Mouse (Mus musculus): ENCODE results near the gene Diaph2.

- TF ChIP-seq CTCF (IDR thresholded peaks at IDR 0.05; ENCODE audit: control insufficient read depth, insufficient read depth, low read length) (no peak), POLR2A (IDR thresholded peaks at IDR 0.05; ENCODE audit: borderline replicate concordance, control insufficient read depth, low read depth, low read length) (no peak)
Measured at GRCm38 (mm10) chrX:129709656-129710055, 39.9 kb upstream of the Diaph2 start.

All from bone marrow, adult 2 months (tissue).